Mouse (Mus musculus) megakaryocyte-erythroid progenitor cell, adult 5-6 weeks (primary cell): ENCODE results near the gene Elf4. TPM values are rescaled to one million over a fixed set of nuclear protein-coding genes. Genes with fewer than 3 reads are reported as not detected.

Experiments used
- ATAC-seq: replicated peaks from 2 replicates; pipeline ENCODE4 v1.8.0; 2016; ENCODE audit warnings: mild to moderate bottlenecking, inconsistent platforms; ENCODE audit not compliant: severe bottlenecking, poor library complexity, low FRiP score, low TSS enrichment
- total RNA-seq, 2 experiments: library from RNA; stranded (forward) in 1 of 2; stranded (reverse) in 1 of 2; fragments of 200-1000, 215-1000 nt in 1 of 2; fragments of >200 nt in 1 of 2; fragmentation: Nextera tagmentation in 1 of 2; gene quantifications; 2 replicates each; pipeline ENCODE4 v1.2.3; 2014 to 2017

Gene Elf4
- total RNA-seq (2014; fragmentation: Nextera tagmentation) (24.2 and 26.0 TPM in 2 replicates), total RNA-seq (2017) (7.9 and 11.8 TPM in 2 replicates)

GRCm38 (mm10) chrX:48462754-48463507 lies at the start of gene Elf4:
Gene Elf4 (minus strand): TSS chrX:48463132.
- peak; percentile 83 for ATAC-seq

GRCm38 (mm10) chrX:48493763-48494162 lies 30.8 kb upstream of the Elf4 start:
- no peak for ATAC-seq

- no peak for ATAC-seq
These were observed 18.8 kb upstream of the Elf4 start for GRCm38 (mm10) chrX:48481687-48482086.

- ATAC-seq: no peak
These were observed 18.2 kb upstream of the Elf4 start for GRCm38 (mm10) chrX:48481095-48481494.

- no peak for ATAC-seq
These were observed 4.5 kb upstream of the Elf4 start for GRCm38 (mm10) chrX:48467355-48467946.

GRCm38 (mm10) chrX:48466174-48466573 lies 3.2 kb upstream of the Elf4 start:
- no peak for ATAC-seq

GRCm38 (mm10) chrX:48464436-48464835 lies 1.5 kb upstream of the Elf4 start:
- no peak for ATAC-seq

GRCm38 (mm10) chrX:48463636-48464035 lies 704 bp upstream of the Elf4 start:
- ATAC-seq: no peak

GRCm38 (mm10) chrX:48462297-48462696 lies 635 bp downstream of the Elf4 start:
- ATAC-seq: no peak

GRCm38 (mm10) chrX:48461006-48461405 lies 1.9 kb downstream of the Elf4 start:
- no peak for ATAC-seq

GRCm38 (mm10) chrX:48460496-48460895 lies 2.4 kb downstream of the Elf4 start:
- no peak for ATAC-seq

- no peak for ATAC-seq
These were observed 6.0 kb downstream of the Elf4 start for GRCm38 (mm10) chrX:48456956-48457355.

GRCm38 (mm10) chrX:48455018-48455417 lies 7.9 kb downstream of the Elf4 start:
- no peak for ATAC-seq

- ATAC-seq: no peak
These were observed 8.4 kb downstream of the Elf4 start for GRCm38 (mm10) chrX:48454495-48454878.

GRCm38 (mm10) chrX:48453736-48454494 lies 9.0 kb downstream of the Elf4 start:
- peak; percentile 92 for ATAC-seq

- peak; percentile 8; the same call in 1 of the 2 replicates for ATAC-seq
These were observed 9.8 kb downstream of the Elf4 start for GRCm38 (mm10) chrX:48452931-48453673.

GRCm38 (mm10) chrX:48452231-48452890 lies 10.6 kb downstream of the Elf4 start:
- ATAC-seq: peak; percentile 19; the same call in 1 of the 2 replicates

- ATAC-seq: no peak
These were observed 13.3 kb downstream of the Elf4 start for GRCm38 (mm10) chrX:48449646-48450045.

GRCm38 (mm10) chrX:48444677-48445076 lies 18.3 kb downstream of the Elf4 start:
- no peak for ATAC-seq
